Mouse (Mus musculus): ENCODE data around the gene Klhl3. TPM values are rescaled to one million over a fixed set of nuclear protein-coding genes. Genes with fewer than 3 reads are reported as not detected.

The Klhl3 gene
- total and polyA plus RNA-seq, 2 experiments from 2014 or later: 12.2 to 12.6 TPM

GRCm38 (mm10) chr13:58067540-58068103, 45.8 kb downstream of the Klhl3 start:
- Histone ChIP-seq H3K4me3 (ENCODE audit: low read depth, low read length) (no peak overlapping the region), H3K27me3 (ENCODE audit: insufficient read depth, low read length) (no peaks in the 10 kb centered on the region), H3K4me2 (ENCODE audit: low read depth) (no peak overlapping the region), H3K9me3 (ENCODE audit: low read length) (no peaks in the 10 kb centered on the region), H3K27ac (ENCODE audit: low read depth, low read length) (0 out of 2 replicates have a peak overlapping the region, but pooled peaks have one; percentile 10), H3K36me3 (ENCODE audit: insufficient read depth) (no peaks in the 10 kb centered on the region), H3K9ac (no peak overlapping the region), H3K4me1 (ENCODE audit: insufficient read depth) (no peaks in the 10 kb centered on the region)
- WGBS: 27% methylated on average over 17 of the region's 17 CpGs
- TF ChIP-seq CTCF (IDR thresholded peaks at IDR 0.05; ENCODE audit: low read depth): peak; percentile 24; the same call in 1 of the 2 replicates
- no peak for DNase-seq
- ATAC-seq: no peak

- H3K4me2 ChIP-seq (ENCODE audit: low read depth): no peak overlapping the region
- H3K9ac ChIP-seq: no peak overlapping the region
- 76% methylated on average over 14 of the region's 14 CpGs for WGBS
- H3K27ac ChIP-seq (ENCODE audit: low read depth, low read length): 0 out of 2 replicates have a peak overlapping the region, but pooled peaks have one; percentile 10
- peaks cover 7% of the 10 kb centered on the region for H3K36me3 ChIP-seq (ENCODE audit: insufficient read depth)
- no peak for DNase-seq
- TF ChIP-seq CTCF (IDR thresholded peaks at IDR 0.05; ENCODE audit: low read depth): no peak
- H3K27me3 ChIP-seq (ENCODE audit: insufficient read depth, low read length): no peaks in the 10 kb centered on the region
- H3K4me3 ChIP-seq (ENCODE audit: low read depth, low read length): no peak overlapping the region
- H3K9me3 ChIP-seq (ENCODE audit: low read length): no peaks in the 10 kb centered on the region
- H3K4me1 ChIP-seq (ENCODE audit: insufficient read depth): no peaks in the 10 kb centered on the region
- ATAC-seq: no peak
These were observed 46.6 kb downstream of the Klhl3 start for GRCm38 (mm10) chr13:58066496-58067389.

GRCm38 (mm10) chr13:58066081-58066495, 47.3 kb downstream of the Klhl3 start:
- H3K4me3 ChIP-seq (ENCODE audit: low read depth, low read length): no peak overlapping the region
- no peak for TF ChIP-seq CTCF (IDR thresholded peaks at IDR 0.05; ENCODE audit: low read depth)
- H3K27me3 ChIP-seq (ENCODE audit: insufficient read depth, low read length): no peaks in the 10 kb centered on the region
- peaks cover 11% of the 10 kb centered on the region for H3K36me3 ChIP-seq (ENCODE audit: insufficient read depth)
- no peak overlapping the region for H3K27ac ChIP-seq (ENCODE audit: low read depth, low read length)
- H3K4me1 ChIP-seq (ENCODE audit: insufficient read depth): no peaks in the 10 kb centered on the region
- DNase-seq: no peak
- ATAC-seq: no peak
- no peak overlapping the region for H3K9ac ChIP-seq
- 89% methylated on average over 13 of the region's 13 CpGs for WGBS
- no peak overlapping the region for H3K4me2 ChIP-seq (ENCODE audit: low read depth)
- no peaks in the 10 kb centered on the region for H3K9me3 ChIP-seq (ENCODE audit: low read length)

- 78% methylated on average over 5 of the region's 5 CpGs for WGBS
- no peak for DNase-seq
These were observed 48.1 kb downstream of the Klhl3 start for GRCm38 (mm10) chr13:58065316-58065715.

GRCm38 (mm10) chr13:58057953-58058870, 55.2 kb downstream of the Klhl3 start:
- peak; percentile 58 for ATAC-seq
- H3K4me2 ChIP-seq (ENCODE audit: low read depth): no peak overlapping the region
- H3K9ac ChIP-seq: no peak overlapping the region
- H3K4me1 ChIP-seq (ENCODE audit: insufficient read depth): no peaks in the 10 kb centered on the region
- DNase-seq: peak; percentile 39
- no peaks in the 10 kb centered on the region for H3K9me3 ChIP-seq (ENCODE audit: low read length)
- H3K4me3 ChIP-seq (ENCODE audit: low read depth, low read length): no peak overlapping the region
- WGBS: 16% methylated on average over 17 of the region's 17 CpGs
- H3K27ac ChIP-seq (ENCODE audit: low read depth, low read length): no peak overlapping the region
- peaks cover 13% of the 10 kb centered on the region for H3K36me3 ChIP-seq (ENCODE audit: insufficient read depth)
- peak; percentile 21; the same call in 1 of the 2 replicates for TF ChIP-seq CTCF (IDR thresholded peaks at IDR 0.05; ENCODE audit: low read depth)
- H3K27me3 ChIP-seq (ENCODE audit: insufficient read depth, low read length): no peaks in the 10 kb centered on the region

More at GRCm38 (mm10) chr13:58065316-58065715, 48.1 kb downstream of the Klhl3 start:
- H3K9me3 ChIP-seq (ENCODE audit: low read length): no peaks in the 10 kb centered on the region
- no peaks in the 10 kb centered on the region for H3K27me3 ChIP-seq (ENCODE audit: insufficient read depth, low read length)
- no peaks in the 10 kb centered on the region for H3K4me1 ChIP-seq (ENCODE audit: insufficient read depth)
- no peak overlapping the region for H3K27ac ChIP-seq (ENCODE audit: low read depth, low read length)
- no peak overlapping the region for H3K4me3 ChIP-seq (ENCODE audit: low read depth, low read length)
- peaks cover 13% of the 10 kb centered on the region for H3K36me3 ChIP-seq (ENCODE audit: insufficient read depth)
- no peak for ATAC-seq
- no peak for TF ChIP-seq CTCF (IDR thresholded peaks at IDR 0.05; ENCODE audit: low read depth)
- H3K9ac ChIP-seq: no peak overlapping the region
- H3K4me2 ChIP-seq (ENCODE audit: low read depth): no peak overlapping the region

GRCm38 (mm10) chr13:58056618-58057017, 56.8 kb downstream of the Klhl3 start:
- H3K27ac ChIP-seq (ENCODE audit: low read depth, low read length): no peak overlapping the region
- WGBS: 84% methylated on average over 4 of the region's 4 CpGs
- peaks cover 6% of the 10 kb centered on the region; the same call in 1 of the 2 replicates for H3K36me3 ChIP-seq (ENCODE audit: insufficient read depth)
- H3K9me3 ChIP-seq (ENCODE audit: low read length): no peaks in the 10 kb centered on the region
- no peak for DNase-seq
- no peaks in the 10 kb centered on the region for H3K27me3 ChIP-seq (ENCODE audit: insufficient read depth, low read length)
- H3K4me1 ChIP-seq (ENCODE audit: insufficient read depth): no peaks in the 10 kb centered on the region
- no peak for ATAC-seq
- TF ChIP-seq CTCF (IDR thresholded peaks at IDR 0.05; ENCODE audit: low read depth): peak; percentile 48
- H3K4me2 ChIP-seq (ENCODE audit: low read depth): no peak overlapping the region
- H3K9ac ChIP-seq: no peak overlapping the region
- H3K4me3 ChIP-seq (ENCODE audit: low read depth, low read length): no peak overlapping the region
